Mouse (Mus musculus): ENCODE results near the gene Ipmk. TPM values are rescaled to one million over a fixed set of nuclear protein-coding genes. Genes with fewer than 3 reads are reported as not detected.

Gene Ipmk
- total RNA-seq, 1 experiment from 2014 or later = 21.9 TPM

- no peak for DNase-seq
These were observed 7.4 kb upstream of the Ipmk start for GRCm38 (mm10) chr10:71340195-71340594.

DNA sequence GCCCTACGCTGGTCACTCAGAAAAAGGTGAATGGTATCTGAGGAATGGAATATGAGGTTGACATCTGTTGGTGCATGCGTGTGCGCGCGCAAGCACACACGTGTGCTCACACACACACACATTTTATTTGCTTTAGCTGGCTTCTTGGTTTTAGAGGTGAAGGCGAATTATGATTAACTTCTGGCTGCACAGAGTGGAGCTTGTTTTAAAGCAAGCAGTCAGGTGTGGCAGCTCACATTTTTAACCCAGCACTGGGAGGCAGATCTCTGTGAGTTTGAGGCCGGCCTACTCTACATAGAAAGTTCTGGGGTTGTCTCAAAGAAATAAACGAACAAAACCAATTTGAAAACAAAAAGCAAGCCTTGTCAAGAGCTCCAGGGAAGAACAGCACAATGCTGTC, 6.3 kb upstream of the Ipmk start:
- DNase-seq = no peak

DNA sequence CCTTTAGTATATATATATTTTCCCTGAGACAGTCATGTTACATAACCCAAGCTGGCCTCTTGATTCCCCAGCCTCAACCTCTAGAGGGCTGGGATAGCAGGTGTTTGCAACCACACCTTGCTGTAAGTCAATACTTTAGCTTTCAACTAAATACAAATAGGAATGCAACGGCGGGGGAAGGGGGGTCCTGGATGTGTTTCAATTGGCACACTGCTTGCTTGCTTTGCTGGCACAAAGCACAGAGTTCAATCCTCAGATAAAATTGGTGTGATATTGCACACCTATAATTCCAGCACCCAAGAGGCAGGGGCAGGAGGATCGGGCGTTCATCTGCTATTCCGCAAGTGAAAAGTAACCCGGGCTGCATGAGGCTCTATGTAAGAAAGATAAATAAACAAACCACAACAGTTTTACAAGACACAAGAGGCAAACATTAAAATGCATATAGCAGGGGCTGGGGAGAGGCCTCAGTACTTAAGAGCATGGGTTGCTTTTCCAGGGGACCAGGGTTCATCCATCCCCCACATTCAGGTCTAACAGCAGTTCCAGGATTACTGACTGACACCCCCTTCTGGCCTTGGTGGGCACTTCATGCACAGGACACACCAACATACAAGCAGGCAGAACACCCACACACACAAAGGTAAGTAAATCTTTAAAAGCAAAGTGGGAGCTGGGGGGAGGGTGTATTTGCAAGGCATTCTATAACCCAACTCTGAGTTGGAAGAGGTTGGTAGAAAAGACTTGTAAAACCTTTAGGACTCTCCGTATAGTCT, 5.3 kb upstream of the Ipmk start:
- no peak for DNase-seq

GRCm38 (mm10) chr10:71343130-71343529, 4.4 kb upstream of the Ipmk start:
- no peak for DNase-seq

DNA sequence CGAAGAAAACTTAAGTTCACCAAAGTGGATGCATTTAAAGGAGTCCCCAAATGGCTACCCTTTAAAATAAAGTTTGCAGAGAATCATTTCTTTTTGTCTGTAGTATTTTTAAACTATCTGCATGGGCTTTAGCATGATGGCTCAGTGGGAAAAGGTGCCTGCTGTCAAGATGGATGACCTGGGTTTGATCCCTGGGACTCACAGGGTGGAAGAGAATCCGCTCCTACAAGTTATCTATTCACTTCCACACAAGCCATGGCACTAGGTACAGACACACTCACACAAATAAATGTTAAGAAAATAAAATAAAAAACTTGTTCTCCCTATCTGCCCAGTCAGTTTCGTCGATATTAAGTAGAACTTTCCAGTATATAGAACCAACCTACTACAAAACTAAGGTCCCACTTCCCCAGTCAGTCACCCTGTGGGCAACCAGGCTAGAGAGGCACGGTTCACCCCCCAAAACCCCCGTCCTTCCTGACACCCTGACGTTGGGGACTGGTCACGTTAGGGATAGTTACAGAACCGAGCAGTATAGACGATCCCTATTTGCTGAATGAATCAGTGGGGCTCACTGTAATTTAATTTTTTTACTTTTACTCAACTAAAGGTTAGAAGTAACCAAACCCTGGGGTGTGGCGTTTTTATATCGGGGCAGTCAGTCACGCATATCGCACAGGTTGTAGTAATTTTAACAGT, 3.8 kb upstream of the Ipmk start:
- no peak for DNase-seq

DNA sequence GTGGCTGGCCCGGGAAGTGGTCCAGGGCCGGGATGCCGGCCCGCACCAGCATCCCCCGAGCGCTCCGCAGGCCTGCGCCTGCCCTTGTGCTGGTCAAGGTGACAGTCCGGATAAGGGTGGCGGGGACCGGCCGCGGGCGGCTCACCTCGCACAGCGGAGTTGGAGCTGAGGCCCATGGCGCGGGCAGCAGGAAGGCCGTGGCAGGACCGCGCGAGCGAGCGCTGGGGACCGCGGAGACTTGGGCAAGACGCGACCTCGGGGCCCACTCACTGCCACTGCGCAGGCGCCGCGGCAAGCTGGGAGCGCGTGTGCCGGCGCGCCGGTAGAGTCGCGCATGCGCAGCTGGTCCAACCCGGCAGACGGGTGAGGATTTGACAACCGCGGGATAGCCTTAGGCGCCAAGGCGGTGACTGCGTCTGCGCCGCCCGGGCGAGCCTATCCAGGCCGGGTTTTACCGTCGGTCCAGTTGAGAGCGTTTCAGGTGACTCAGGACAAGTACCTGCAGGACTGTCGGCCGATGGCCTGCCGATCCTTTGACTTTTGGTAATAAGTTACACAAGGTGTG, 2.9 kb upstream of the Ipmk start, which contains the start of gene Cisd1:
Gene Cisd1, minus strand, starts transcription at position 376 of the 565 bp plus-strand sequence.
- DNase-seq = peak; percentile 95

DNA sequence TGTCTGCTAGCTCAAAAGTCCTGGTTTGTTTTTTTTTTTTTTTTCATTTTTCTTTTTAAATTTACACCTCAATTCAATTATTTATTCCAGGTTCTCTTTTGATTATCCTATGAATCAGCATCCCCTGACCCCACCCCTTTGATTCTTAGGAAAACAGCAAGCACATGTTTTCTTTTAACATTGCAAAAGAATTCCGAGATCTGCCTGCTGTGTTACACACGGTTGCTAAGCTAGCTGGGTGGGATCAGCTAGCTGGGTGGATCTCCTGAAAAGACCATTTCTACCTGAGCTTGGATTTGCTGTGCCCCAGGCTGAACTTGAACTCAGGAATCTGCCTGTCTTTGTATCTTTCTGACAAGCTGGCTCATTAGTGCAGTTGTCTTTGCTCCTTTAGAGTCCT, 1.5 kb upstream of the Ipmk start:
- DNase-seq = no peak

DNA sequence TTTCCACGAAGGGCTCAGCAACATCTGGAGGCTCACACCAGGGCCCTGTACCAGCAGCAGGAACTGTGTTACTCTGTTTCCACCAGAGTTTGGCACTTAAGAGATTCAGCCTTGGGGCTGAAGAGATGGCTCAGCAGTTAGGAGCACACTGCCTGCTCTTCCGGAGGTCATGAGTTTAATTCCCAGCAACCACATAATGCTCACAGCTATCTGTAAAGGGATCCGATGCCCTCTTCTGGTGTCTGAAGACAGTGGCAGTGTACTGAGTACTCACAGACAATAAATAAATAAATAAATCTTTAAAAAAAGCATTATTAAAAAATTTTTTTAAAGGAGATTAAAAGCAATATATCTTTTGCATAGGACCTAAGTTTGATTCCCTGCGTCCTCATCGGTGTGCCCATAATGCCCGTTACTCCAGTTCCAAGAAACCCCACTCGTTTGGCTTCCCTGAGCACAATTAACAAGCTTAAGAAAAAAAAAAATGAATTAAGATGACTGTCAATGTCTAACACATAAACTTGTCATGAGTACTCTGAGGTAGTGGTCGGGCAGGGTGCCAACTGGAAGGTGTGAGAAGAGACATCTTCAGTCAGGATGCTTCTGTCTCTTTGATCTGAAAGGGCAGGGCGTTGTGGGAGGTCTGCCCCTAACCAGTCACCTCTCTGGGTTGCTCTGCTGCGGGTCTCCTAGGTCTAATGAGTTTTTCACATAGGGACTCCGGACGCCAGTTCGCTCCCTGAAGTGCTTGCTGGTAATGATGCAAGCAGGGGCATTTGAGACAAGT, 648 bp upstream of the Ipmk start:
- DNase-seq = peak; percentile 47

DNA sequence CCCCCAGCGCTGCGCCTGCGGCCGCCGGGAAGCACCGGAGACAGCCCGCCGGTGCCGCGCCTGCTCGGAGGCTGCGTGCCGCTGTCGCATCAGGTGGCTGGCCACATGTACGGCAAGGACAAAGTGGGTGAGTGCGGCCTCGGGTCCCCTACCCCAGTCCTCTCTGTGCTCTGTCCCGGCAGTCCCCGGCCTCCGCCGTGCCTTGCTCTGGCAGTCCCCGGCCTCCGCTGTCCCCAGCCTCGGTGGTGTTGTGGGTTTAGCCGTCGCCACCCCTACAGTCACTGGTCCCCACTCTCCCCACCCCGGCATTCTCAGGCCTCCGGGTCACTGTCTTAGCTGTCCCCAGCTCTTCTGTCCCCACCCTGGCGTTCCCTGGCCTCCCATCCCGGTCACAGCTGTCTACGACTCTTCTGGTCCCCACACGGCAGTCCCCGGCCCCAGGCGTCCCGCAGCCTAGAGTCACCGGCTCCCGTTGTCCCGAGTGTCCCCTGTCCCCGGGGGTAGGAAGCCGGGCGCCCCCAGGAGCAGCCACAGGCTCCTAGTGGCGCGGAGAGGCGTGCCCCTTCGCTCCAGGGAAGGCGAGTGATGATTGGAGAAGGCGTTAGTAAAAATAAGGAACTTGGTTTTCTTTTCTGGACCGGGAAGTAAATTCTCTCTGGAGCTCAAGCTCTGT, 537 bp downstream of the Ipmk start:
- peak; percentile 36 for DNase-seq

DNA sequence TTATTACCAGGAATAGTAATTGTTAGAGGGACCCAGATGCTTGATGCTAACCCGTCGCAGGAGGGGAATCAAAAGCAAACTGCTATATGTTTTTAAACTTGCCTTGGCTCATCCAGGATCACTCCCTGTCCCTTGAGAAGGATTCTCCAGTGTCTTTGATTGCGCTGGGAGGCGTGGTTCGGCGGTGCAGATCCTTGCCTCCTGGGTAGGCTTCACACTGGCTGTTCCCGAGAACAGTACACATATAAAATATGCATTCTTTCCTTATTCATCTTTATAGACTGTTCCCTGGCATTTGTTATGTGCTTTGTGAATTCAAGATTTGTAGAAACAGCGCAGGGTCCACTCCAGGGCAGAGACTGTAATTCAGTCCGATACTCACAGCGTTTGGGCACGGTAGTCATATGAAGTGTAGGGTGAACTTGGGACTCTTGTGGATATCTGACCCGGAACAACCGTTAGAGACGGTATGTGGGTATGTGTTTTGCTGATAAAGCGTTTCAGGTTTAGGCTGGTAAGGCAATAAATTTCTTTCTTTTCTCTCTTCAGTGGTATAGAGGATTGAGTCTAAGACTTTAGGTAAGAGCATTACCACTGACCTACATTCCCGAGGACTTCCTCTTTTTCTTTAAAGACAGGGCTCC, 1.2 kb downstream of the Ipmk start:
- DNase-seq = no peak

DNA sequence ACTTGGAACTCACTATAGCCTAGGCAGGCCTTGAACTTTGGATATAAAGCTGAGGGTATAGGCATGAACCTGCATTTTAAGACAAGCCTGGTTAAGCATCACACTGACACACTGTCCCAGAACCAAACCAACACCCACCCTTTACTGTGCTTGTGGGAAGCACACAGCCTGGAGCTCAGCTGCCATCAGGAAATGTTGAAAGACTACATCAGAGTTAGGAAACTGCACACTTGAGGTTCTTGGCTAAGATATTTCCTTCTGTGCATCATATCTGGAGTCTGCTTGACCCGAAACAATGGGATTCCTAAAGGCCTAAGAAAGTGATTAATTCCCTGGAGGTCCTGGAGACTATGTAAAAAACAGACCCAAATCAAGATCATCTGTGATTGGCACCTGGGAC, 1.7 kb downstream of the Ipmk start:
- DNase-seq = no peak

GRCm38 (mm10) chr10:71351301-71351700, 3.7 kb downstream of the Ipmk start:
- DNase-seq = no peak

GRCm38 (mm10) chr10:71353850-71354249, 6.3 kb downstream of the Ipmk start:
- DNase-seq = no peak

DNA sequence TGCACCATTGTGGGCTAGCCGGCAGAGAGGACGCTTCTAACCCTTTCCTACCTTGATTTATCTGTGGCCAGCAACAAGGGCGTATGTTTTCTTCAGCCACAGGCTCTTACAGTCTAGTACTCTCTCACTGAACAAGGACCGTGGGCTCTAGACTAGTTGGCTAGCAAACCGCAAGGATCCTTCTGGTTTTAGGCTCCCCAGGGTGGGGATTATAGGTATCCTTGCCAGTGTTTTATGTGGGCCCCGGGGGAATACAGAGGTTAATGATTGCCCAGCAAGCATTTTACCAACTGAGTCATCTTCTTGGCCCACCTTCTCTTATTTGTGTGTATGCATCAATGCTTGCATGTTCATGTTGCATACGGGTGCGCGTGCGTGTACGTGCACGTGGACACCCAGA, 7.4 kb downstream of the Ipmk start:
- DNase-seq = no peak

GRCm38 (mm10) chr10:71361044-71361443, 13.5 kb downstream of the Ipmk start:
- no peak for DNase-seq

GRCm38 (mm10) chr10:71361836-71362562, 14.4 kb downstream of the Ipmk start:
- no peak for DNase-seq

DNA sequence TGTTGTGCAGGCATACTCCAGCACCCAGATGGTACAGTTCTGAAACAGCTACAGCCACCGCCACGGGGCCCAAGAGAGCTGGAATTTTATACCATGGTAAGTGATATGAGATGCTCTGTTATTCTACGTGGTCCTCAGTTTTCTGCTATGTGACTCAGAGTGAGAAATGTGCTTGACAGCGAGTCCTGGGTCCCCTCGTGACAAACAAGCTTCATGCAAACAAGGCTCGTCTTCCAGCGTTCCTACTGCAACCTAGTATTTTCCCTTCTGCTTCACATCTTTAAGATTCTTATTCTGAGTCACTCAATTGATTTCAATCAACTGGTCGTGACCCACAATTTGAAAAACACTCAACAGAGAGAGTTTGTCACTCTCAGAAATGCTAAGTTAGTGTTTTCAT, 15.9 kb downstream of the Ipmk start:
- DNase-seq = no peak

GRCm38 (mm10) chr10:71363858-71364257, 16.3 kb downstream of the Ipmk start:
- DNase-seq = no peak

- DNase-seq = no peak
These were observed 20.8 kb downstream of the Ipmk start for GRCm38 (mm10) chr10:71368128-71368940.

- DNase-seq = no peak
These were observed 21.9 kb downstream of the Ipmk start for GRCm38 (mm10) chr10:71369466-71369865.

All from adrenal gland, postnatal 25 days (tissue).